Mouse (Mus musculus) hindbrain, embryonic 13.5 days (tissue): ENCODE data around the gene Gm3164. TPM values are rescaled to one million over a fixed set of nuclear protein-coding genes. Genes with fewer than 3 reads are reported as not detected.
A peak's percentile ranks its signal among the peaks of the same experiment; 100 is the strongest.
"Not testable (repeated sequence)": the region's sequence is repeated elsewhere in the genome, so short reads cannot be mapped to it uniquely, and the experiment has no call there.

Experiments used
- ATAC-seq: fragments of 200-750 bp; cut with Nextera tagmentation; 2 replicates; pipeline ENCODE4 v1.8.0; 2017; ENCODE audit warnings: moderate TSS enrichment; ENCODE audit not compliant: low FRiP score
- H3K27ac ChIP-seq: fragments of 300-500 bp; sonication (generic); 2 replicates; pipeline ENCODE4 v1.5.1; 2015; ENCODE audit warnings: inconsistent platforms, mild to moderate bottlenecking, moderate library complexity
- H3K27me3 ChIP-seq: fragments of 300-500 bp; sonication (generic); 2 replicates; pipeline ENCODE4 v1.6.1; 2015; ENCODE audit warnings: mild to moderate bottlenecking, inconsistent platforms
- H3K36me3 ChIP-seq: fragments of 300-500 bp; sonication (generic); 2 replicates; pipeline ENCODE4 v1.6.1; 2015; ENCODE audit warnings: mild to moderate bottlenecking, inconsistent platforms
- H3K4me1 ChIP-seq: fragments of 300-500 bp; sonication (generic); replicated peaks from 2 replicates; pipeline ENCODE4 v1.6.1; 2015; ENCODE audit warnings: inconsistent platforms
- H3K4me2 ChIP-seq: fragments of 300-500 bp; sonication (generic); 2 replicates; pipeline ENCODE4 v1.6.1; 2015; ENCODE audit warnings: inconsistent platforms, mild to moderate bottlenecking, moderate library complexity
- H3K4me3 ChIP-seq: fragments of 300-500 bp; sonication (generic); 2 replicates; pipeline ENCODE4 v1.5.1; 2015; ENCODE audit warnings: mild to moderate bottlenecking, inconsistent platforms
- H3K9ac ChIP-seq: fragments of 300-500 bp; sonication (generic); 2 replicates; pipeline ENCODE4 v1.6.1; 2015; ENCODE audit warnings: mild to moderate bottlenecking, inconsistent platforms
- H3K9me3 ChIP-seq: fragments of 300-500 bp; sonication (generic); 2 replicates; pipeline ENCODE4 v1.6.1; 2016; ENCODE audit warnings: inconsistent platforms
- WGBS: fragments of 180-500 bp; shearing (Covaris S2); methylation state at CpG from one replicate; pipeline ENCODE4 v1.1.7; 2015; 5-methylcytosine and 5-hydroxymethylcytosine counted together
- polyA plus RNA-seq: library from polyadenylated mRNA; unstranded; fragments of >200 nt; fragmentation: Nextera tagmentation; extraction: Ambion mirVana; gene quantifications from 2 replicates; pipeline ENCODE4 v1.2.1, GENCODE M21; 2015

The Gm3164 gene
- polyA plus RNA-seq, result 4.6 and 5.6 TPM in 2 replicates

DNA sequence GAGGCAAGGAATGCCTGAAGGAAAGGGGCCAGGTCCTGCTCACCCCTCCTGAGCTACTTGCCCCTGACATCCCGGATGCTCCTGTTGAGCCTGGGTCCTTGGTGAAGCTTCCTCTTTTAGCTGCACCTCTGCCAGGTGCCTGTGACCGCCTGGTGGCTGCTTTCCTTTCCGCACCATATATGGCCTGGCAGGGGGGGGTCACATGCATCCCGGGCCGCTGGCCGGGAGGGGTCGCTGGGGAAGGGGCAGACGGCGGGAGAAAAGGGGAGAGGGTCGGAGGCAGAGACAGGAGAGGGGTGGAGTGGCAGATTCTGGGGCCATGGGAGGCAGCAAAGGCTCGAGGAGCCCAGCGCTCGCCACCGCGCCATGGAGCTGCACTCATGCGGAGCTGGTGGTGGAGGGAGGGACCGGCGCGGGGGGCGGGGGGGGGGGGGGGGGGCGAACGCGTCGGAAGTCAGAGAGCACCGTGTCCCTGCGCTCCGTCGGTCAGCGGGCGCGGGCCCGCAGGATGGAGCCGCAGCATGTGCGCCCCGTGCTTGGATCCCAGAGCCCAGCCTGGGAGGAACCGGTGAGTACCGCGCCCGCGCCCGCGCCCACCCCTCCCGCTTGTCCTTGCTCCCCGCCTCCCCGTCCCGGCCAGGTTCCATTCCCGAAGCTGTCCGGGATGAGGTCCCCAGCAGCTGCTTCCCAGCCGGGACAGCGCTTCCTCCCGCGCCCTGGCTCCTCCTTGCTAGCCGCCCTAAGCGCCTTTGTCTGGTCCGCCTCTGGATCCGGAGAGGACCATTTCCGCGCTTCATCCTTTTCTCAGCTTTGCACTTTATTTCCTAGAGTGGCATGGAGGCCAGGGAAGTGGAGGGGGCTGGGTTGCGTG, at the start of gene Gm3164:
Gene Gm3164 (plus strand): TSS at position 484 of the 871 bp plus-strand sequence.
- 2% methylated on average over 23 of the region's 59 CpGs for WGBS

GRCm38 (mm10) chr14:4368991-4369390, 46.3 kb upstream of the Gm3164 start:
- H3K9ac ChIP-seq, H3K27me3 ChIP-seq, H3K4me1 ChIP-seq, H3K4me2 ChIP-seq, H3K4me3 ChIP-seq, H3K27ac ChIP-seq, H3K36me3 ChIP-seq, H3K9me3 ChIP-seq, ATAC-seq: not testable (repeated sequence)
- WGBS, result 93% methylated on average over 3 of the region's 3 CpGs

More for the DNA sequence above, at the start of gene Gm3164:
- Histone ChIP-seq H3K4me2 (peak within 1 kb of the TSS; percentile 63), H3K4me3 (peak within 1 kb of the TSS; percentile 50), H3K9ac (peak within 1 kb of the TSS; percentile 69)
- not testable (repeated sequence) for H3K9me3 ChIP-seq, H3K27ac ChIP-seq, H3K27me3 ChIP-seq, H3K4me1 ChIP-seq, H3K36me3 ChIP-seq
- ATAC-seq, result 0 out of 2 replicates have a peak, but pooled peaks have one; percentile 73

DNA sequence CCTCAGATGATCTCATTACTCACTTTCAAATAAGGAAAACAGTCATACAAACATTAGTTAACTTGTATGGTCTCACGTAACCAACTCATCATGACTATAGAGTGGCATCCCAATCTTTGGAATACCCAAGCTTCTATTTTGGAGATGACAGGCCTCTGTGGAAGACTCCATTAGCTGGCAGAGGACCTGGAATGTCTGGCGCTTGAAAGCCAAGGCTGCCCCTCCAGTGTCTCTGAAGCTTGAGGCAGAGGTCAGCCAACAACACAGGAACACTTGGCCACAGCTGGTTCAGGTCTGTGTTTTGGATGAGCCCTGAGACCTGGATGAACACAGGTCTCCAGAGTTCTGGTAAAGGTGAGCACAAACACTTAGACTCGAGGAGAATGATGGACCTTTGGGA, 45.6 kb upstream of the Gm3164 start:
- not testable (repeated sequence) for H3K4me3 ChIP-seq, ATAC-seq, H3K36me3 ChIP-seq, H3K4me1 ChIP-seq, H3K9me3 ChIP-seq, H3K4me2 ChIP-seq, H3K27ac ChIP-seq, H3K27me3 ChIP-seq, H3K9ac ChIP-seq
- 81% methylated on average over 3 of the region's 3 CpGs for WGBS

GRCm38 (mm10) chr14:4377871-4378270, 37.4 kb upstream of the Gm3164 start:
- H3K27ac ChIP-seq, H3K4me1 ChIP-seq, ATAC-seq, H3K4me3 ChIP-seq, H3K9ac ChIP-seq, H3K36me3 ChIP-seq, H3K9me3 ChIP-seq, H3K4me2 ChIP-seq, H3K27me3 ChIP-seq: not testable (repeated sequence)

DNA sequence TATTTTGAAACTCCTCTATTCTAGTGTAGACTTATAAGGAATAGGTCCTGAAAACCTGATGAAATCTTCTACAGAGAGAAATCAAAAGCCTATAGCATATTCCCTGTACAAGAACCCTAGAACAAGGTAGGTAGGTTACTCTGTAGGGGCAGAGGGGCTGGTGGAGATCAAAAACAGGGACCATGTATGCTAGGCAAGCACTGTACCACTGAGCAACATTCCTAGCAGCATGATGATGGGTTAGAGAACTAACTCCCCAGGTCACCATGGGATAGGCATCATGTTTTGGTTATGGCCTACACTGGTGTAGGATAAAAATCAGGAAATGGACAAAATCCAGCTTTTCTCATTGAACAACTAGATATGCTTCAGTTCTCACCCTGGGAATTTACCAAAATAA, 29.6 kb upstream of the Gm3164 start:
- H3K9ac ChIP-seq, H3K27me3 ChIP-seq, H3K27ac ChIP-seq, H3K36me3 ChIP-seq, H3K4me2 ChIP-seq, H3K4me3 ChIP-seq, H3K4me1 ChIP-seq, H3K9me3 ChIP-seq, ATAC-seq: not testable (repeated sequence)

- ATAC-seq, H3K4me2 ChIP-seq, H3K36me3 ChIP-seq, H3K4me3 ChIP-seq, H3K9me3 ChIP-seq, H3K27ac ChIP-seq, H3K27me3 ChIP-seq, H3K9ac ChIP-seq, H3K4me1 ChIP-seq: not testable (repeated sequence)
- 100% methylated on average over 2 of the region's 6 CpGs for WGBS
These were observed 22.3 kb upstream of the Gm3164 start for GRCm38 (mm10) chr14:4392841-4393530.

DNA sequence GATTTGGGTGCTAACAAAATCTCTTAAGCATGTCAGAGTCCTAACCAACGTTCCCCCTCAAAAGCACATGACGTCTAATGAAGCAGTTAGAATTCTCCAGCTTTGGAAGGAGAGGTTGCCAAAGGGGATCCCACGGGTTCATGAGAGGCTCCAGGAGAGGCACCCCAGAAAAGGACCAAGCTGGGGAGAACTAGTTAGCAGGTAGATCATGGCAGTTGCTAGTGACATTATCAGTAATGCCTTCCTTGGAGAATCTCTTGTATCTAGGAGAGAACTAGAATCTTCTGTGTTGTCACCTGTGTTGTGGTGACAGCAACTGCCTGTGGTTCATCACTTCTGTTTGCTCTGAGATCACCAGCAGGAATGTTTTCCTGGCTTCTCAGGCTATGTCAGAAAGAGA, 18.0 kb upstream of the Gm3164 start, which contains the start of gene Gm3159:
Gene Gm3159 (plus strand): TSS at position 301 of the 400 bp plus-strand sequence.
- WGBS, result 78% methylated on average over 3 of the region's 3 CpGs
- not testable (repeated sequence) for H3K4me2 ChIP-seq

DNA sequence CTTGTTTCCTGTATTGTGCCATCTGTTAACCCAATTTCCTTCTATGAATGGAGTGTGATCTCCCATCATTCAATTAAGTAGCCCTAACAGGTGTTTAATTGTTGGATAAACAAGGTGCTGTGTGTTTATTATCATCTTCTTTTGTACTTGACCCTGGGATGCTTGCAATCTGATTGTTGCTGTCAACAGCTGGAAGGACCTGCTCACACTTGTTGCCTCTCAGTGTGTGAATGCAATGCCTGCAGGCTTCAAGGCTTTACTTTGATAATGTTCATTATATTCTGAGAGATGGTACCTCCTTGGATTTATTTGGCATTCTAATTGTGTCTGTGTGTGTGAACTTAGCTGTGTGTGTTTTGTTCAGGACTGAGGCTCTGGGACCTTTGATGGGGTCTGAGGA, 16.6 kb upstream of the Gm3164 start:
- not testable (repeated sequence) for H3K9me3 ChIP-seq, H3K27ac ChIP-seq, H3K9ac ChIP-seq, H3K4me3 ChIP-seq, H3K4me2 ChIP-seq, H3K27me3 ChIP-seq, ATAC-seq, H3K36me3 ChIP-seq, H3K4me1 ChIP-seq

More for the DNA sequence above, 18.0 kb upstream of the Gm3164 start, which contains the start of gene Gm3159:
- H3K4me1 ChIP-seq, H3K9ac ChIP-seq, H3K4me3 ChIP-seq, H3K9me3 ChIP-seq, H3K36me3 ChIP-seq, ATAC-seq, H3K27me3 ChIP-seq, H3K27ac ChIP-seq: not testable (repeated sequence)

DNA sequence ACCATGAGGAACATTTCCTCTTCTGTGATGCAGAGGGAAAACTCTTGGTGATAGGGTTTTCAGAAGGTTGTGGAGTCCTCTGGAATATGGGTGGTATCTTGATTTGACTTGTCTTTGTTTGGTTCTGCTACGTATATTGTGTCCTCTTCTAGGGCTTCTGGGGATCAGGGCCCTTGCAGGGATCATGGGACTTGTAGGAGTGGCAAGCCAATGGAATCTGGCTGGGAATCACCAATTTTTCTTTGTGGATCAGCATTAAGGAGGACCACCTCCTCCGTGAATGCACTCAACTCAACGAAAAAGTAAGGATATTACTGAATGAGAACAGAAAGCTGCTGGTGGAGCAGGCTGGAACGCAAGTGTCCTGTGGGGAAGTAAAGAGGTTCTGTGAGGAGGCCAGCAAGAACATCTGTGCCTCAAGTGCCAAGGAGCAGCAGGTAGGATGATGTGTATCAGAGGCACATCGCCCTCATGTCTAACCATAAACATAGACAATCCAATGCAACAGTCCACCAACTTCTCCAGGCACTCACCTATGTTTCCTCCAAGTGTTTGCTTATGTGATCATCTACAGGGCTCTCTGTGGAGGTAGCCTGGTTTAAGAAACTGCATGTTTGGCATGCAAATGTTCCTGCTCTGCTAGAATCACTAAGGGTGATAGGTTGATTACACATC, 15.0 kb upstream of the Gm3164 start:
- H3K9me3 ChIP-seq, H3K27ac ChIP-seq, H3K4me1 ChIP-seq, H3K9ac ChIP-seq, H3K4me3 ChIP-seq, H3K36me3 ChIP-seq, H3K27me3 ChIP-seq, ATAC-seq, H3K4me2 ChIP-seq: not testable (repeated sequence)
- WGBS, result 88% methylated on average over 5 of the region's 5 CpGs

GRCm38 (mm10) chr14:4401245-4401644, 14.0 kb upstream of the Gm3164 start:
- 78% methylated on average over 5 of the region's 5 CpGs for WGBS
- not testable (repeated sequence) for ATAC-seq

GRCm38 (mm10) chr14:4403840-4404239, 11.4 kb upstream of the Gm3164 start:
- not testable (repeated sequence) for H3K9ac ChIP-seq, H3K27me3 ChIP-seq, ATAC-seq, H3K4me2 ChIP-seq, H3K27ac ChIP-seq, H3K36me3 ChIP-seq, H3K4me1 ChIP-seq, H3K9me3 ChIP-seq, H3K4me3 ChIP-seq

More at GRCm38 (mm10) chr14:4401245-4401644, 14.0 kb upstream of the Gm3164 start:
- not testable (repeated sequence) for H3K4me1 ChIP-seq, H3K4me3 ChIP-seq, H3K9ac ChIP-seq, H3K36me3 ChIP-seq, H3K9me3 ChIP-seq, H3K27ac ChIP-seq, H3K27me3 ChIP-seq, H3K4me2 ChIP-seq

DNA sequence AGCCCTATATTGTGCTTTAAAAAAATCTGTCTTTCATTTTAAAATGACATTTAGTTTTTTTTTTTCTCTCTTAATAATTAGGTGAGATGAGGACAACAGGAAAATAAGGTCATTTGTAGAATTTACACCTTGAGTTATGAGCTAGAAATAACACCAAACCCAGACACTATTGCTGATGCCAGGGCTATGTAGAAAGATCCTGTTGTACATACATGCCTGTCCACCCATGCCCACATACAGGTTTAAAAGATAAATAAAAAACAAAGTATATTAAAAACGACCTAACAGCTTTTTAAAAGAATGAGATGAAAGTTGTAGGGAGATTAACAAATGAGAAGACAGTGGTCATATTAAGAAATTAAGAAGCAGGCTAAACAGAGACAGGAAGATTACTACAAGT, 5.3 kb upstream of the Gm3164 start:
- H3K4me1 ChIP-seq, H3K4me3 ChIP-seq, H3K27me3 ChIP-seq, H3K9ac ChIP-seq, ATAC-seq, H3K36me3 ChIP-seq, H3K9me3 ChIP-seq, H3K27ac ChIP-seq, H3K4me2 ChIP-seq: not testable (repeated sequence)
- 63% methylated on average over 1 of the region's 1 CpGs for WGBS
